Mouse (Mus musculus) spleen, adult 10 weeks (tissue): Measurements from ENCODE around the gene Irx5. TPM values are rescaled to one million over a fixed set of nuclear protein-coding genes. Genes with fewer than 3 reads are reported as not detected.

Source experiments
- polyA plus RNA-seq: library from polyadenylated mRNA; stranded (reverse); fragments of 350-450 nt; fragmentation: Illumina TruSeq; extraction: RNeasy Lipid Tissue Mini Kit (QIAGEN cat#74804); gene quantifications from one replicate; pipeline ENCODE4 v1.2.3, GENCODE M21; 2015; ENCODE audit warnings: low replicate concordance; ENCODE audit not compliant: insufficient read depth

Irx5 gene
- not detected for polyA plus RNA-seq

GRCm38 (mm10) chr8:92357398-92357981 is at the start of gene Irx5:
TSS of gene Irx5 (plus strand) at chr8:92357625.

